In the genomic region with DNA sequence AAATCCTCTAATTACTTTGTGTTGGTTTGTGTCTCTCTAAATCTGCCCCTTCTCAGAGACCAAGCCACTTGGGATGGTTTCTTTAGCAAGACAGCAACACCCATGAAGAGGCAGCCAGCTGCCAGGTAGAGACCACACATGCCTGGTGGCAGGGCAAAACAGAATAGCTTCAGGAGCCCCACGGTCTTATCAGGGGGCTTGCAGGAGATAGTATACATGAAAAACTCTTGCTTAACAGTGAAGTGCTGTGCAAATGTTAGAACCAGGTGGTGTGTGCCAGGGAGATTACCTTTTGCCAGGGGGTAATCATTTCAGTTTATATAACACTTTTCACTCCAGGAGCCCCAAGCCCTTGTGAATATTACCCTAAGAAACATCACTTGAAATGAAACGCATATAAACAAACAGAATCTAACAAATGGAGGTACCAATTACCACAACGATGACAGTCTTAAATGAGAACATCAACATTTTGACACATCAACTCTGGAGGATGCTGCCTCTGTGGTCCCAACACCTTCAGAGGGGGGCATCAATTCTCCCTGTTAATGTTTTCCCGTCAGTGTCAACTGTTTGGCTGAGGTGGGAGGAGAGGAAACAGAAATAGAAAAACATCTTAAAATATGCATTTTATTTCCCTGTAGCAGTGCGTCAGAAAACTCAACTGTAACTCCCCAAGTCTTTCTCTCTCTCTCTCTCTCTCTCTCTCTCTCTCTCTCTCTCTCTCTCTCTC, we compare ENCODE assay signal across 10 mouse cellular contexts. TPM values are rescaled to one million over a fixed set of nuclear protein-coding genes. Genes with fewer than 3 reads are reported as not detected.
DNase-seq lines count a peak whose midpoint lies in the region; ATAC-seq lines count a peak whose summit lies in the region.
"Had no signal": no experiment of that assay in that cellular context is flagged by ENCODE, and none has a peak within 500 bp of the region (broad histone marks: within the 10 kb centered on the region; RNA-seq: fewer than 3 reads in every experiment).

No protein-coding gene starts in this region.

- H3K27me3 ChIP-seq in heart, embryonic 16.5 days (ENCODE audit: control insufficient read depth, insufficient read depth, low read length) = no peaks in the 10 kb centered on the region
- H3K27me3 ChIP-seq in embryonic facial prominence, embryonic 12.5 days = no peaks in the 10 kb centered on the region
- H3K27me3 ChIP-seq in hindbrain, embryonic 15.5 days = no peaks in the 10 kb centered on the region
- no peaks in the 10 kb centered on the region for H3K27me3 ChIP-seq in midbrain, embryonic 11.5 days (ENCODE audit: control insufficient read depth, insufficient read depth, low read length)

- H3K36me3 ChIP-seq in heart, embryonic 16.5 days (ENCODE audit: control insufficient read depth, insufficient read depth) = no peaks in the 10 kb centered on the region
- no peaks in the 10 kb centered on the region for H3K36me3 ChIP-seq in embryonic facial prominence, embryonic 12.5 days
- H3K36me3 ChIP-seq in hindbrain, embryonic 15.5 days = no peaks in the 10 kb centered on the region
- no peaks in the 10 kb centered on the region for H3K36me3 ChIP-seq in midbrain, embryonic 11.5 days (ENCODE audit: control insufficient read depth, insufficient read depth, low read length)

- no peak for ATAC-seq in heart, embryonic 16.5 days (replicated peaks; ENCODE audit: extremely low read depth, insufficient read depth, low FRiP score)
- ATAC-seq in embryonic facial prominence, embryonic 12.5 days (ENCODE audit: insufficient number of reproducible peaks, insufficient read depth, low FRiP score, low TSS enrichment) = no peak
- no peak for ATAC-seq in hindbrain, embryonic 15.5 days (ENCODE audit: low FRiP score, low read depth)
- no peak for ATAC-seq in midbrain, embryonic 11.5 days (ENCODE audit: low FRiP score)

- no peak overlapping the region for H3K27ac ChIP-seq in heart, embryonic 16.5 days (ENCODE audit: low read length)
- no peak overlapping the region for H3K27ac ChIP-seq in embryonic facial prominence, embryonic 12.5 days
- H3K27ac ChIP-seq in hindbrain, embryonic 15.5 days (replicated peaks) = peak overlapping the region; percentile 85
- no peak overlapping the region for H3K27ac ChIP-seq in midbrain, embryonic 11.5 days (ENCODE audit: low read depth, low read length)

- DNase-seq in heart, postnatal 25 days (ENCODE audit: low spot score) = no peak
- DNase-seq in midbrain, embryonic 11.5 days (ENCODE audit: low spot score, missing footprints) = no peak
- DNase-seq in thymus, postnatal 14 days = no peak
- DNase-seq in cerebellum, adult 9-10 months = no peak
- DNase-seq in left cerebral cortex, postnatal 25 days (ENCODE audit: low spot score in 2 of 2) = no peak
- DNase-seq: adrenal gland, postnatal 36 days had no signal

- intact Hi-C loops in heart, postnatal 25 days (cut with DNase I) = no loop called here
- intact Hi-C loops in left cerebral cortex, postnatal 25 days (cut with DNase I) = no loop called here

- H3K4me2 ChIP-seq in heart, embryonic 16.5 days (ENCODE audit: low read depth, low read length) = peak overlapping the region; percentile 78
- peak overlapping the region; percentile 57 for H3K4me2 ChIP-seq in embryonic facial prominence, embryonic 12.5 days (replicated peaks)
- peak overlapping the region; percentile 56 for H3K4me2 ChIP-seq in hindbrain, embryonic 15.5 days
- peak overlapping the region; percentile 36 for H3K4me2 ChIP-seq in midbrain, embryonic 11.5 days

- no peak overlapping the region for H3K4me3 ChIP-seq in heart, embryonic 16.5 days (ENCODE audit: low read length)
- H3K4me3 ChIP-seq in embryonic facial prominence, embryonic 12.5 days = no peak overlapping the region
- no peak overlapping the region for H3K4me3 ChIP-seq in hindbrain, embryonic 15.5 days
- no peak overlapping the region for H3K4me3 ChIP-seq in midbrain, embryonic 11.5 days (ENCODE audit: low read depth, low read length)

- WGBS in heart, embryonic 16.5 days = 16% methylated on average over 5 of the region's 5 CpGs
- WGBS in embryonic facial prominence, embryonic 12.5 days = 24% methylated on average over 5 of the region's 5 CpGs
- WGBS in hindbrain, embryonic 15.5 days = 11% methylated on average over 5 of the region's 5 CpGs
- 18% methylated on average over 5 of the region's 5 CpGs for WGBS in midbrain, embryonic 11.5 days

- H3K4me1 ChIP-seq in heart, embryonic 16.5 days (ENCODE audit: control insufficient read depth, insufficient read depth, low read length) = 0 out of 2 replicates have a peak, but pooled peaks cover 2% of the 10 kb centered on the region
- 0 out of 2 replicates have a peak, but pooled peaks cover 8% of the 10 kb centered on the region for H3K4me1 ChIP-seq in embryonic facial prominence, embryonic 12.5 days
- peaks cover 26% of the 10 kb centered on the region for H3K4me1 ChIP-seq in hindbrain, embryonic 15.5 days (replicated peaks)
- peaks cover 20% of the 10 kb centered on the region for H3K4me1 ChIP-seq in midbrain, embryonic 11.5 days (ENCODE audit: control insufficient read depth, insufficient read depth, low read length)

- no peak overlapping the region for H3K9ac ChIP-seq in heart, embryonic 16.5 days (ENCODE audit: low read length)
- peak overlapping the region; percentile 42; the same call in 1 of the 2 replicates for H3K9ac ChIP-seq in embryonic facial prominence, embryonic 12.5 days
- H3K9ac ChIP-seq in hindbrain, embryonic 15.5 days = no peak overlapping the region
- H3K9ac ChIP-seq in midbrain, embryonic 11.5 days (ENCODE audit: low read length) = no peak overlapping the region

- H3K9me3 ChIP-seq in heart, embryonic 16.5 days (replicated peaks; ENCODE audit: control insufficient read depth, low read length) = no peaks in the 10 kb centered on the region
- no peaks in the 10 kb centered on the region for H3K9me3 ChIP-seq in embryonic facial prominence, embryonic 12.5 days
- no peaks in the 10 kb centered on the region for H3K9me3 ChIP-seq in hindbrain, embryonic 15.5 days
- H3K9me3 ChIP-seq in midbrain, embryonic 11.5 days (ENCODE audit: control insufficient read depth, low read length) = no peaks in the 10 kb centered on the region
- H3K9me3 ChIP-seq: megakaryocyte, embryonic 14.5 days had no signal

RNA-seq across cellular contexts. Expression of gene Rad23b, which starts 56.3 kb away (rescaled TPM):
- polyA plus RNA-seq in heart, embryonic 16.5 days (2015; fragmentation: Nextera tagmentation; extraction: Ambion mirVana) = 55.2 and 58.9 TPM in 2 replicates
- total RNA-seq in heart, postnatal 25 days (2021) = 100 to 1,000 TPM in 1 of 2 experiments, 10 to 100 TPM in 1; 94.6 to 112 TPM
- 104 and 105 TPM in 2 replicates for polyA plus RNA-seq in embryonic facial prominence, embryonic 12.5 days (2016; fragmentation: Nextera tagmentation; extraction: Ambion mirVana)
- polyA plus RNA-seq in hindbrain, embryonic 15.5 days (2015; fragmentation: Nextera tagmentation; extraction: Ambion mirVana) = 92.0 and 98.5 TPM in 2 replicates
- polyA plus RNA-seq in midbrain, embryonic 11.5 days (2014; fragmentation: Nextera tagmentation; extraction: Ambion mirVana) = 95.5 and 104 TPM in 2 replicates
- total RNA-seq in left cerebral cortex, postnatal 25 days (2021) = 100 to 1,000 TPM; 183 to 184 TPM
